Mouse (Mus musculus): Measurements from ENCODE around the gene Cfap221. TPM values are rescaled to one million over a fixed set of nuclear protein-coding genes. Genes with fewer than 3 reads are reported as not detected.
A peak's percentile ranks its signal among the peaks of the same experiment; 100 is the strongest.

Gene Cfap221
- total RNA-seq, 1 experiment: not detected

GRCm38 (mm10) chr1:120018900-120019299 lies 21.9 kb upstream of the Cfap221 start:
- in situ Hi-C loops (cut with MboI; ENCODE audit: low sequenced_read_pairs in 2 of 2, unreplicated experiment in 2 of 2): no loop called here
- no peak for DNase-seq (ENCODE audit: low read depth, low spot score)
- no peak for TF ChIP-seq MAFK (IDR thresholded peaks at IDR 0.05; ENCODE audit: insufficient read depth, low read depth, low read length)
- TF ChIP-seq ZNF384 (IDR thresholded peaks at IDR 0.05; ENCODE audit: low read depth, low read length): no peak
- TF ChIP-seq HCFC1 (IDR thresholded peaks at IDR 0.05; ENCODE audit: borderline replicate concordance, insufficient read depth, low read length): no peak
- TF ChIP-seq ZC3H11A (IDR thresholded peaks at IDR 0.05; ENCODE audit: borderline replicate concordance, low read depth, low read length): no peak
- TF ChIP-seq CHD2 (IDR thresholded peaks at IDR 0.05; ENCODE audit: low read depth, low read length): no peak

GRCm38 (mm10) chr1:120016240-120016639 lies 19.2 kb upstream of the Cfap221 start:
- Histone ChIP-seq H3K36me3 (ENCODE audit: control insufficient read depth, insufficient read depth, low read length, poor library complexity, severe bottlenecking) (no peaks in the 10 kb centered on the region), H3K4me1 (ENCODE audit: control insufficient read depth in 2 of 2, insufficient read depth in 2 of 2, low read length in 2 of 2, poor library complexity in 1 of 2) (no peaks in the 10 kb centered on the region), H3K9me3 (ENCODE audit: control insufficient read depth, insufficient read depth, low read depth, low read length) (no peaks in the 10 kb centered on the region), H3K9ac (ENCODE audit: insufficient read depth, low read depth, low read length, poor library complexity, severe bottlenecking) (no peak overlapping the region), H3K27ac (ENCODE audit: insufficient read depth, low read depth, low read length, poor library complexity, severe bottlenecking) (no peak overlapping the region), H3K4me3 (ENCODE audit: insufficient read depth in 1 of 2, low read depth in 1 of 2, low read length in 2 of 2, poor library complexity in 1 of 2, severe bottlenecking in 1 of 2) (no peak overlapping the region)
- no peak for TF ChIP-seq ZC3H11A (IDR thresholded peaks at IDR 0.05; ENCODE audit: borderline replicate concordance, low read depth, low read length)
- no peak for TF ChIP-seq HCFC1 (IDR thresholded peaks at IDR 0.05; ENCODE audit: borderline replicate concordance, insufficient read depth, low read length)
- no peak for TF ChIP-seq MAFK (IDR thresholded peaks at IDR 0.05; ENCODE audit: insufficient read depth, low read depth, low read length)
- no peak for TF ChIP-seq CHD2 (IDR thresholded peaks at IDR 0.05; ENCODE audit: low read depth, low read length)
- TF ChIP-seq ZNF384 (IDR thresholded peaks at IDR 0.05; ENCODE audit: low read depth, low read length): no peak
- in situ Hi-C loops (cut with MboI; ENCODE audit: low sequenced_read_pairs in 2 of 2, unreplicated experiment in 2 of 2): no loop called here
- DNase-seq (ENCODE audit: low read depth, low spot score): no peak

More at GRCm38 (mm10) chr1:120018900-120019299, 21.9 kb upstream of the Cfap221 start:
- H3K9me3 ChIP-seq (ENCODE audit: control insufficient read depth, insufficient read depth, low read depth, low read length): no peaks in the 10 kb centered on the region
- no peaks in the 10 kb centered on the region for H3K4me1 ChIP-seq (ENCODE audit: control insufficient read depth in 2 of 2, insufficient read depth in 2 of 2, low read length in 2 of 2, poor library complexity in 1 of 2)
- H3K4me3 ChIP-seq (ENCODE audit: insufficient read depth in 1 of 2, low read depth in 1 of 2, low read length in 2 of 2, poor library complexity in 1 of 2, severe bottlenecking in 1 of 2): no peak overlapping the region
- H3K36me3 ChIP-seq (ENCODE audit: control insufficient read depth, insufficient read depth, low read length, poor library complexity, severe bottlenecking): no peaks in the 10 kb centered on the region
- H3K27ac ChIP-seq (ENCODE audit: insufficient read depth, low read depth, low read length, poor library complexity, severe bottlenecking): no peak overlapping the region
- no peak overlapping the region for H3K9ac ChIP-seq (ENCODE audit: insufficient read depth, low read depth, low read length, poor library complexity, severe bottlenecking)

GRCm38 (mm10) chr1:120013111-120013510 lies 16.1 kb upstream of the Cfap221 start:
- H3K9me3 ChIP-seq (ENCODE audit: control insufficient read depth, insufficient read depth, low read depth, low read length): no peaks in the 10 kb centered on the region
- no peaks in the 10 kb centered on the region for H3K36me3 ChIP-seq (ENCODE audit: control insufficient read depth, insufficient read depth, low read length, poor library complexity, severe bottlenecking)
- H3K9ac ChIP-seq (ENCODE audit: insufficient read depth, low read depth, low read length, poor library complexity, severe bottlenecking): no peak overlapping the region
- no peaks in the 10 kb centered on the region for H3K4me1 ChIP-seq (ENCODE audit: control insufficient read depth in 2 of 2, insufficient read depth in 2 of 2, low read length in 2 of 2, poor library complexity in 1 of 2)
- in situ Hi-C loops (cut with MboI; ENCODE audit: low sequenced_read_pairs in 2 of 2, unreplicated experiment in 2 of 2): no loop called here
- no peak overlapping the region for H3K27ac ChIP-seq (ENCODE audit: insufficient read depth, low read depth, low read length, poor library complexity, severe bottlenecking)
- DNase-seq (ENCODE audit: low read depth, low spot score): peak; percentile 56
- TF ChIP-seq MAFK (IDR thresholded peaks at IDR 0.05; ENCODE audit: insufficient read depth, low read depth, low read length) (no peak), ZC3H11A (IDR thresholded peaks at IDR 0.05; ENCODE audit: borderline replicate concordance, low read depth, low read length) (peak; percentile 29; the same call in 1 of the 2 replicates), HCFC1 (IDR thresholded peaks at IDR 0.05; ENCODE audit: borderline replicate concordance, insufficient read depth, low read length) (no peak)
- H3K4me3 ChIP-seq (ENCODE audit: insufficient read depth in 1 of 2, low read depth in 1 of 2, low read length in 2 of 2, poor library complexity in 1 of 2, severe bottlenecking in 1 of 2): no peak overlapping the region

GRCm38 (mm10) chr1:120012638-120013037 lies 15.6 kb upstream of the Cfap221 start:
- TF ChIP-seq HCFC1 (IDR thresholded peaks at IDR 0.05; ENCODE audit: borderline replicate concordance, insufficient read depth, low read length) (no peak), ZC3H11A (IDR thresholded peaks at IDR 0.05; ENCODE audit: borderline replicate concordance, low read depth, low read length) (no peak), ZNF384 (IDR thresholded peaks at IDR 0.05; ENCODE audit: low read depth, low read length) (no peak)
- in situ Hi-C loops (cut with MboI; ENCODE audit: low sequenced_read_pairs in 2 of 2, unreplicated experiment in 2 of 2): no loop called here
- no peak for DNase-seq (ENCODE audit: low read depth, low spot score)
- Histone ChIP-seq H3K36me3 (ENCODE audit: control insufficient read depth, insufficient read depth, low read length, poor library complexity, severe bottlenecking) (no peaks in the 10 kb centered on the region), H3K4me3 (ENCODE audit: insufficient read depth in 1 of 2, low read depth in 1 of 2, low read length in 2 of 2, poor library complexity in 1 of 2, severe bottlenecking in 1 of 2) (no peak overlapping the region), H3K27ac (ENCODE audit: insufficient read depth, low read depth, low read length, poor library complexity, severe bottlenecking) (no peak overlapping the region), H3K4me1 (ENCODE audit: control insufficient read depth in 2 of 2, insufficient read depth in 2 of 2, low read length in 2 of 2, poor library complexity in 1 of 2) (no peaks in the 10 kb centered on the region), H3K9me3 (ENCODE audit: control insufficient read depth, insufficient read depth, low read depth, low read length) (no peaks in the 10 kb centered on the region), H3K9ac (ENCODE audit: insufficient read depth, low read depth, low read length, poor library complexity, severe bottlenecking) (no peak overlapping the region)
